Mouse (Mus musculus) limb, embryonic 12.5 days (tissue): ENCODE results near the gene Timm10b. TPM values are rescaled to one million over a fixed set of nuclear protein-coding genes. Genes with fewer than 3 reads are reported as not detected.

Experiments used
- ATAC-seq: fragments of 200-750 bp; cut with Nextera tagmentation; 2 replicates; pipeline ENCODE4 v1.8.0; 2017; ENCODE audit warnings: low read depth, moderate TSS enrichment; ENCODE audit not compliant: insufficient number of reproducible peaks, insufficient read depth, low FRiP score, low TSS enrichment
- H3K27ac ChIP-seq: fragments of 300-500 bp; sonication (generic); 2 replicates; pipeline ENCODE4 v1.5.1; 2016; ENCODE audit warnings: mild to moderate bottlenecking, moderate library complexity
- H3K27me3 ChIP-seq: fragments of 300-500 bp; sonication (generic); 2 replicates; pipeline ENCODE4 v1.6.1; 2016; ENCODE audit warnings: mild to moderate bottlenecking, moderate library complexity
- H3K36me3 ChIP-seq: fragments of 300-500 bp; sonication (generic); 2 replicates; pipeline ENCODE4 v1.6.1; 2016; ENCODE audit warnings: mild to moderate bottlenecking, moderate library complexity
- H3K4me1 ChIP-seq: fragments of 300-500 bp; sonication (generic); replicated peaks from 2 replicates; pipeline ENCODE4 v1.6.1; 2016
- H3K4me2 ChIP-seq: fragments of 300-500 bp; sonication (generic); 2 replicates; pipeline ENCODE4 v1.6.1; 2016; ENCODE audit warnings: mild to moderate bottlenecking, moderate library complexity
- H3K4me3 ChIP-seq: fragments of 300-500 bp; sonication (generic); replicated peaks from 2 replicates; pipeline ENCODE4 v1.5.1; 2016; ENCODE audit warnings: mild to moderate bottlenecking
- H3K9ac ChIP-seq: fragments of 300-500 bp; sonication (generic); replicated peaks from 2 replicates; pipeline ENCODE4 v1.6.1; 2016; ENCODE audit warnings: mild to moderate bottlenecking, moderate library complexity
- H3K9me3 ChIP-seq: fragments of 300-500 bp; sonication (generic); 2 replicates; pipeline ENCODE4 v1.6.1; 2016; ENCODE audit warnings: mild to moderate bottlenecking, moderate library complexity
- whole genome bisulfite sequencing: fragments of 180-500 bp; shearing (Covaris S2); methylation state at CpG from one replicate; pipeline ENCODE4 v1.1.7; 2016; 5-methylcytosine and 5-hydroxymethylcytosine counted together
- polyA plus RNA-seq: library from polyadenylated mRNA; unstranded; fragments of >200 nt; fragmentation: Nextera tagmentation; extraction: Ambion mirVana; gene quantifications from 2 replicates; pipeline ENCODE4 v1.2.1, GENCODE M21; 2016

Timm10b gene
- polyA plus RNA-seq, 1 experiment from 2014 or later = 168 TPM

GRCm38 (mm10) chr7:105640894-105641255 is 1.0 kb downstream of the Timm10b start:
- ATAC-seq = no peak; the same call in 1 of the 2 replicates
- H3K27me3 ChIP-seq = no peaks in the 10 kb centered on the region
- H3K4me3 ChIP-seq = peak overlapping the region; percentile 73
- H3K4me2 ChIP-seq = peak overlapping the region; percentile 94
- 1% methylated on average over 18 of the region's 18 CpGs for WGBS
- no peaks in the 10 kb centered on the region for H3K9me3 ChIP-seq
- H3K9ac ChIP-seq = peak overlapping the region; percentile 81
- H3K27ac ChIP-seq = peak overlapping the region; percentile 83
- peaks cover 37% of the 10 kb centered on the region for H3K36me3 ChIP-seq
- H3K4me1 ChIP-seq = peaks cover 23% of the 10 kb centered on the region

GRCm38 (mm10) chr7:105641936-105642335 is 2.1 kb downstream of the Timm10b start:
- no peak overlapping the region for H3K9ac ChIP-seq
- H3K4me1 ChIP-seq = peaks cover 23% of the 10 kb centered on the region
- H3K36me3 ChIP-seq = peaks cover 26% of the 10 kb centered on the region
- no peak for ATAC-seq
- no peak overlapping the region for H3K27ac ChIP-seq
- 86% methylated on average over 3 of the region's 3 CpGs for WGBS
- H3K27me3 ChIP-seq = no peaks in the 10 kb centered on the region
- peak overlapping the region; percentile 94 for H3K4me2 ChIP-seq
- no peaks in the 10 kb centered on the region for H3K9me3 ChIP-seq
- no peak overlapping the region for H3K4me3 ChIP-seq

- peak within 1 kb of the TSS; percentile 73 for H3K27ac ChIP-seq
- H3K36me3 ChIP-seq = no peaks in the 10 kb centered on the region
- H3K4me2 ChIP-seq = peak within 1 kb of the TSS; percentile 61
- no peaks in the 10 kb centered on the region for H3K9me3 ChIP-seq
- peak within 1 kb of the TSS; percentile 34 for H3K4me3 ChIP-seq
- H3K27me3 ChIP-seq = no peaks in the 10 kb centered on the region
- peak within 1 kb of the TSS; percentile 38; the same call in 1 of the 2 replicates for H3K9ac ChIP-seq
- peaks cover 13% of the 10 kb centered on the region; the same call in 1 of the 2 replicates for H3K4me1 ChIP-seq
- peak; percentile 92 for ATAC-seq
- WGBS = 2% methylated on average over 17 of the region's 17 CpGs
Measured at GRCm38 (mm10) chr7:105650639-105651435, 11.0 kb downstream of the Timm10b start, which contains the start of gene Dnhd1. Gene Dnhd1 (plus strand): TSS chr7:105650827.

- Histone ChIP-seq H3K4me3 (no peak overlapping the region), H3K27ac (no peak overlapping the region), H3K9me3 (no peaks in the 10 kb centered on the region), H3K36me3 (no peaks in the 10 kb centered on the region), H3K27me3 (no peaks in the 10 kb centered on the region), H3K4me2 (peak overlapping the region; percentile 40), H3K4me1 (no peaks in the 10 kb centered on the region), H3K9ac (no peak overlapping the region)
- WGBS = 15% methylated on average over 13 of the region's 13 CpGs
- peak; percentile 63; the same call in 1 of the 2 replicates for ATAC-seq
Measured at GRCm38 (mm10) chr7:105685541-105686197, 45.8 kb downstream of the Timm10b start.

- Histone ChIP-seq H3K9me3 (no peaks in the 10 kb centered on the region), H3K27ac (no peak overlapping the region), H3K4me3 (no peak overlapping the region), H3K36me3 (no peaks in the 10 kb centered on the region), H3K27me3 (no peaks in the 10 kb centered on the region), H3K4me2 (no peak overlapping the region), H3K9ac (no peak overlapping the region), H3K4me1 (no peaks in the 10 kb centered on the region)
- WGBS = 92% methylated on average over 1 of the region's 1 CpGs
- no peak for ATAC-seq
Measured at GRCm38 (mm10) chr7:105690875-105691274, 51.0 kb downstream of the Timm10b start.

Other genes with a start within 250 kb of the Timm10b start
- 45.5 and 47.8 TPM in 2 replicates for gene Fam160a2, start 240.0 kb upstream of the Timm10b start, polyA plus RNA-seq
- gene Cnga4, start 235.5 kb upstream of the Timm10b start, polyA plus RNA-seq = not detected in 2 replicates
- not detected in 2 replicates for gene Cckbr, start 214.3 kb upstream of the Timm10b start, polyA plus RNA-seq
- gene Cavin3, start 157.8 kb upstream of the Timm10b start, polyA plus RNA-seq = 23.2 and 24.8 TPM in 2 replicates
- 29.9 and 31.4 TPM in 2 replicates for gene Smpd1, start 85.7 kb upstream of the Timm10b start, polyA plus RNA-seq
- gene Apbb1, start 58.4 kb upstream of the Timm10b start, polyA plus RNA-seq = 62.7 and 66.4 TPM in 2 replicates
- gene Hpx, start 39.9 kb upstream of the Timm10b start, polyA plus RNA-seq = 0.23 and 0.37 TPM in 2 replicates
- 34.4 and 37.4 TPM in 2 replicates for gene Trim3, start 6.5 kb upstream of the Timm10b start, polyA plus RNA-seq
- gene Arfip2, start 360 bp downstream of the Timm10b start, polyA plus RNA-seq = 72.8 and 77.2 TPM in 2 replicates
- 9.9 and 13.9 TPM in 2 replicates for gene Gm45799, start 496 bp downstream of the Timm10b start, polyA plus RNA-seq
- gene Dnhd1, start 10.8 kb downstream of the Timm10b start, polyA plus RNA-seq = 1.2 and 1.5 TPM in 2 replicates
- gene Ilk, start 96.5 kb downstream of the Timm10b start, polyA plus RNA-seq = 216 and 232 TPM in 2 replicates
- 43.1 and 50.8 TPM in 2 replicates for gene Rrp8, start 97.3 kb downstream of the Timm10b start, polyA plus RNA-seq
- 170 and 173 TPM in 2 replicates for gene Taf10, start 104.3 kb downstream of the Timm10b start, polyA plus RNA-seq
- gene Tpp1, start 112.2 kb downstream of the Timm10b start, polyA plus RNA-seq = 33.3 and 38.3 TPM in 2 replicates
- 24.8 and 28.2 TPM in 2 replicates for gene Dchs1, start 147.6 kb downstream of the Timm10b start, polyA plus RNA-seq
- gene Mrpl17, start 171.0 kb downstream of the Timm10b start, polyA plus RNA-seq = 319 and 330 TPM in 2 replicates